Mouse (Mus musculus): ENCODE measurements at regions not wholly inside any gene's neighbourhood (a gene's known extent, or its start where the extent isn't known, plus 50 kb on each side); places are given as distances from the start of the nearest gene placed in this dataset.

- no peak for DNase-seq
These were observed 197.5 kb upstream of the Chl1 start for GRCm38 (mm10) chr6:103312935-103313334.

GRCm38 (mm10) chr6:103318081-103318480 is 192.3 kb upstream of the Chl1 start:
- no peak for DNase-seq

DNA sequence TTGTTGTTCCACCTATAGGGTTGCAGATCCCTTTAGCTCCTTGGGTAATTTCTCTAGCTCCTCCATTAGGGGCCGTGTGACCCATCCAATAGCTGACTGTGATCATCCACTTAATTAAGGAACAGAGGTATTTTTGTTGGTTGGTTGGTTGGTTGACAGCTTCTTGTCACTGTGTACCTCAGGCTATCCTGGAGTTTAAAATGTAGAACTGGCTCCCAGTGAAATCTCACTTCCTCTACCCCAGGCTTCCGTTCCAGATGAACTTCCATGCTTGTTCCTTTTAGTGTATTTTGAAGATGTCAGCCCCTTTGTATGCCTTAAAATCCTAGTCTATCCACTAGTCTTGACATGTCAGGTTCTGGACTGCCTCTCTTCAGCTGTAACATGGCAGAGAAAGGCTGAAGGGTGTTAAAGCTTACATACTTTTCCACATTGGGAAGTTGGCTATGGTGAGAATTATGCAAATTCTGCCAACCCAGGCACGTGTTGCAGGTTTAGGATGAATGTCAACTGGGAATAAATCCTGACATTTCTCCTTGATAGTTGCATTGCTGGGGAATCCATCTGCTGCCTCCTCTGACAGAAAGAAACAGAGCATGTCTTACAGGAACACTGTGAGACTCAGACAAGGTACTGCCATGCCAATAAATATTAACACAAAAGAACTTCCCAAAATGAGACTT is 191.6 kb upstream of the Chl1 start:
- DNase-seq, result no peak

- DNase-seq, result no peak
These were observed 190.4 kb upstream of the Chl1 start for GRCm38 (mm10) chr6:103319964-103320363.

DNA sequence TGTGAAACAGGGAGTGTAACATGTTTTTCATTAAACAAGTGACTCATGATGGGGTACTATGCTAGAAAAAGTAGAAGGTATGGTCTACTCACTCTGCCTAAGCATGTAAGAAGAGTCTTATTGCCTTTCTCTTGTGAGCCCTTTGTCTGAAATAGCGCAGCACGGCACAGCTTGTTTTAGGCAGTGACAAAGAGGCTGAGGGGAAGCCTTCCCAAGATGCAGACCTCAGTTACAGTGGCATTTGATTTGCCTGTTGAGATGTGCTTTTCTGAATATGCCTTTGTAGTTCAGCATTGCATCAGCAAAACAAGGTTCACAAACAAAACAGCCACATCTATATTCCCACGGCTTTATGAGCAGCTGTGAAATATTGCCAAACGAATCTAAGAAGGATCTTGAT is 189.8 kb upstream of the Chl1 start:
- no peak for DNase-seq

- no peak for DNase-seq
These were observed 189.3 kb upstream of the Chl1 start for GRCm38 (mm10) chr6:103321058-103321457.

- DNase-seq, result no peak
These were observed 187.9 kb upstream of the Chl1 start for GRCm38 (mm10) chr6:103322442-103322841.

DNA sequence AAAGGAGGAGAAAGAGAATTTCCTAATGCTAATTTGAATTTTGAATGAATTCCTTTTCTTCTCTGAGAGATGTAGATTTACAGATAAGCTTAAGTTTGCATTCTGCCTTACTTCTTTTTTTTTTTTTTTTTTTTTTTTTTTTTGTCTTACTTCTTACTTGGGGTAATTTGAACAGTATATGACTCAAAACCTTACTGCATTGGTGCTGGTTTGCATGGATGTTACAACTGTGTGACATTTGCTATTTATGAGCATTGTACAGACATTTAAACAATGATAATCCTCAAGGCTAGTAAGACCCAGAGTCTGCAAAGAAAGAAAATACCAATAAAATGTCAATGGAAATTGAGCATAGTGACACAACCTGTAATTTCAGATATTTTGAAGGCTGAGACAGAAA is 174.7 kb upstream of the Chl1 start:
- DNase-seq, result no peak

DNA sequence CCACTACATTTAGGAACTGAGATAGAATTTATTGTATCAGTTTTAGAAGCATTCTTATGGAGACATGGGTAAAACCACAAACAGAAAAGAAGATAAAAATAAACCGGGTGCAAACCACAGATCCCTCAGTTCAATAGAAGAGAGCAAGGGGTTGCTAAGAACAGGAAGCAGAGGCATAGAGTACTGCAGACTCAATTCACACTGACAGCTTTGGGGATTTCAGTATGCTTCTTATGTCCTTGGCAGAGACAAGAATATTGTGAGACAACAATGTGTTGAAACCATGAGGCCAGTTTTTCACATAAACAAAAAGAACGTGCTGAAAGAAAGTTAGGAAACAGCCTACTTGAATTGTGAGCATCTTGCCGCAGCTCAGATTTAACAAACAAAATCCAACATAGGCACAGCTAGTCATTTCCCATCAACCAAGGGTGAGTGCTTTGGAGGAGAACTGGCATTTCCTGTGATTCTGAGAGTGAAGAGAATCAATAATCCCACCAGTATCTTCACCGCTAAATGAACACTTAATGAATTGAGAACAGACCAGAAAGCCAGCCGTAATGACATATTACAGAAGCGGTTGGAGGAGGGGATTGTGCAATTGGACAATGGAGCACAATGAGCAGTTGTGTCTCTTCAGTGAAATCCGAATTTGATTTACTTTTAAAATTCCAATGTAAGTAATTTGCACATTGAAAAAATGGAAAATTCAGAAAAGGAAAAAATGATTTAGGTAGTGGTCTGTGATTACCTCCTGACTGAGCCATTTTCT is 170.2 kb upstream of the Chl1 start:
- no peak for DNase-seq

DNA sequence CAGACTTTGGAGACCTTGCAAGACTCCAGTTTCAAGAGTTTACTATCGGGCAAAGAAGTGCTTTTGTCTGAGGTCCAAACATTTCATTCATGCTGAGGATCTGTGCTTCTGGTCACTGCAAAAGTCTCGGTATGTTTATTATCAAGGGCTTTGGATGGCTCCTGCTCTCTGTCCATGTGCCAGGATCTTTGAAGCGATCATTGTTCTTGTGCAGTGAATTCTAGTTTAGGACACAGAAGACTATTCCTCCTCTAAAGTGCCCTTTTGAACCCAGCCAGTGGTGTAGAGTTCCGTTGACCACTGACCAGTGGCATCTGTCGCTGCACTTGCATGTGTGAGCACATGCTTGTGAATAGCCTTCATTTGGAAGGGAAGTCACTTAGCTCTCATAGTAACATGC is 166.9 kb upstream of the Chl1 start:
- DNase-seq, result no peak

GRCm38 (mm10) chr6:103344413-103344812 is 166.0 kb upstream of the Chl1 start:
- no peak for DNase-seq

- no peak for DNase-seq
These were observed 165.2 kb upstream of the Chl1 start for GRCm38 (mm10) chr6:103345195-103345594.

GRCm38 (mm10) chr6:103352405-103353124 is 157.8 kb upstream of the Chl1 start:
- DNase-seq, result no peak

DNA sequence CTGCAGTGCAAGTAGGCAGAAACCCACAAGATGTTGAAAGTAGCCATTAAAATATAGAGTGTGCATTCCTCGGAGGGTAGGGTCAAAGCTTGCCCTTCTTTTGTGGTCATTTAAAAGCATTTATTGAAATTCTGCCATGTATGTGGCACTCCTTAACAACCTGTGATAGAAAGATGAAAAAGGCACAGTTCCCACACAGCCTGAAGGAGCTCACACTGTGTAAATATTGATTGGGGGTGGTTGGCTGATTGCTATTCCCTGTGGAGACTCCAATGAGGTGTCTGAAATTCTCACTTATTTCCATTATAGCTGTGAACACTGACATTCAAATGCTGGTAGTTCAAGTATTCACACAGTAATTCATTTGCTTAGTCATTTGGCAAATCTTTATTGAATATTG is 157.0 kb upstream of the Chl1 start:
- DNase-seq, result no peak

GRCm38 (mm10) chr6:103366782-103367491 is 143.4 kb upstream of the Chl1 start:
- DNase-seq, result no peak

DNA sequence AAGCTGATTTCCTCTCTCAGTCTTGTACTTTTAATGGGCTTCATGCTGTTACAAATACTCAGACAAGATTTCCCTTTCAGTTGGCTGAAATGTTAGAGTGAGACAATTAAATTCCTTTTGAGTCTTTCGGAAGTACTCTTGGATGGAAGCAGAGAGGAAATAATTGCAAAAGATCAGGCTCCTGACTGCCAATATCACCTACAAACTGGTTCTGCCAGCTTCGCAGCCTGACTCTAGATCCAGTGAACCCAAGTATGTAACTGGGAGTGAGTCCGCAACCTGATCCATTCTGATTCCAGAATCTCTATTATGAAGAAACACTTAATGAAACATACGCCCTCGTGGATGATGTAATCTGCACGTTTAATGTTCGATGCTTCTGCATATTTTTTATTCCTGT is 135.4 kb upstream of the Chl1 start:
- DNase-seq, result no peak

DNA sequence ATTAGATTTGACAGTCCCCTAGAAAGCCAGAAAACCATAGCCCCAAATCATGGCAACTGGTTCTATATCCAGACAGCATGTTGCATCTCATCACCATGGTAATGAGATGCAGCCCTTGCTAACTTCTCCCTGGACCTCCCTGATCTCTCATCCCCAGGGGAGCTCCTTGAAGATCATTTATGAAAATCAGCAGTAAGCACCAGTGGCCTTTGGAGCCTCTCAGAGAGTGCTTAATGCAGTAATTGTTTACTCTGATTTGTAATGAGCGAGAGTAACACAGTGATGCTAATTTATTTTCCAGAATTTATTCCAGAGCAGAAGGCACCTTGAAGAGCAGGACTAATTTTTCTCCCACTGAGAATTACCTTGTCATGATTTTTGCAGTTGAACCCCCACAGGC is 133.1 kb upstream of the Chl1 start:
- no peak for DNase-seq

GRCm38 (mm10) chr6:103378047-103378446 is 132.3 kb upstream of the Chl1 start:
- DNase-seq, result no peak

DNA sequence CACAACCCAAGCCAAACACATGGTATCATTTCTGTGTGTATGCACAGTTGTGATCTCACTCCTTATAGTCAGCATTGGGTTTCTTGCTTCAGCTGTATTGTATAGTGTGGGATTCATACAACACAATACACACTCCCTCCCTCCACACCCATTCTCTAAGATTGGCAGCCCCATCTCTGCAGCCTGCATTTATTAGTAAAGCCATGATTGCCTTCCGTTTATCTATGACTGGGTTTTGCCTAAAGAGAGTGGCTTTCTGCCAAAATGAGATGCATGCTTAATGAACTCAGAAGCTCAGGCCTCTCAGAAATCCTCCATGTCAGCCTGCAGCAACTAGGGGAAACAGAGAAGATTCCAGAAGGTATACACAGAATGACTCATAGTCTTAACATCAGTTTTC is 129.4 kb upstream of the Chl1 start:
- no peak for DNase-seq

DNA sequence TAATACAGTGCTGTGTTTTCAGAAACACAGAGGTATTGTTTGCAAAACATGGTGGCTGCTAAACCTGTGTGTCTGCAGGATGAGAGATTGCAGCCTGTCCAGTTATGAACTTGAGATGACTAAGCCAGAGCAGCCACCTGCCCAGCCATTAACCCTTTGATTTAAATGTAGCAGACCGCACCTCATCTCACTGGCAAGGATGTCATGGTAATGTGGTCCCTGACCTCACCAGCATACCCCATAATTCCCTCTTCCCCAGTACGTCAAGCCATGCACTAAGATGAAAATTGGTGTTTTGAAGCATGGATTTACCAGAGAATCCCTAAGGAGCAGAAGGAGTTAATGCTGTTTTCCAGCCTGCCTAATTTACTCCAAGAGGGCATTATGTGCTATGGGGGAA is 128.5 kb upstream of the Chl1 start:
- DNase-seq, result no peak

- no peak for DNase-seq
These were observed 123.8 kb upstream of the Chl1 start for GRCm38 (mm10) chr6:103386591-103386990.

GRCm38 (mm10) chr6:103405961-103406360 is 104.4 kb upstream of the Chl1 start:
- DNase-seq, result no peak

- no peak for DNase-seq
These were observed 95.5 kb upstream of the Chl1 start for GRCm38 (mm10) chr6:103414888-103415287.
